Mouse (Mus musculus): ENCODE results near the gene 1500009L16Rik. TPM values are rescaled to one million over a fixed set of nuclear protein-coding genes. Genes with fewer than 3 reads are reported as not detected.

1500009L16Rik gene
- polyA plus RNA-seq, 1 experiment from 2014 or later = 59.2 TPM

DNA sequence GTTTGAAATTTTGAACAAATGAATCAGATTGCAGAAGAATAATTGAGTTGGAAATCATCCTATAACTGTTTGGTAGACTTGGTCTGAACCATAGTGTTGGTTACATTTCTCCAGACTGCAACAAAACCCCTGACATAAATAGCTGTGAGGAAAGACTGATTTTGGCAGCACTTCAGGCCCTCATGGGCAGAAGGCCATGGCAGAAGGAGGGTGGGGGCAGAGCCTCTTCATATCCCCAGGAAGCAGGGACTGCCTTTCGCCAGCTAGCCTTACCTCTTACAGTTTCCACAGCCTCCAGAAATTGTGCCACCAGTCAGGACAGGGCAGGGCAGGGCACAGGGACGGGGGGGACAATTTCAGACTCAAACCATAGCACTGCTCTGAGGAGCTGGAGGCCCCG is 22.0 kb downstream of the 1500009L16Rik start:
- Histone ChIP-seq H3K36me3 (ENCODE audit: control insufficient read depth, insufficient read depth) (no peaks in the 10 kb centered on the region), H3K4me2 (ENCODE audit: low read length) (no peak overlapping the region), H3K27ac (ENCODE audit: low read length) (no peak overlapping the region), H3K27me3 (replicated peaks; ENCODE audit: control insufficient read depth, insufficient read depth, low read length) (no peaks in the 10 kb centered on the region), H3K9me3 (ENCODE audit: control insufficient read depth, low read length) (no peaks in the 10 kb centered on the region), H3K9ac (replicated peaks; ENCODE audit: low read depth, low read length) (no peak overlapping the region), H3K4me1 (replicated peaks; ENCODE audit: control insufficient read depth, insufficient read depth, low read length) (no peaks in the 10 kb centered on the region), H3K4me3 (replicated peaks; ENCODE audit: low read length) (no peak overlapping the region)
- no peak for ATAC-seq
- WGBS = 77% methylated on average over 3 of the region's 3 CpGs

DNA sequence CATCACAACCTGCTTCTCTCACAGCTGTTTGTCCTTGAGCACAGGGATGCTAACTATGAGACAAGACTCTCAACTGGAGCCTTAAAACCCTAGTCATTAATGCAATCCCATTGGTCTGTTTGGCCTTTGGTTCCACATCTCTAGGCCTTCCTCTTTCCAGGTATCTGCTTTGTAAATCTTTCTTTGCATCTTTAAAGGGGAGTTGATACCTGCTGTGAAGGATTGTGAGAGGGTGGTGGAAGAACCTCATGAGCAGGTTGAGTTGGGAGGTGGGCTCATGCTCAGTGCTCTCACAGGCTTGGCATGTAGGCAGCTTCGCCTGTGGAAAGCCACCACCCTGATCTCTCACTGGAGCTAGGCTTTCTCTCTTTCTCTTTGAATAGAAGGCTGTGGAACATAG is 30.4 kb downstream of the 1500009L16Rik start:
- Histone ChIP-seq H3K27ac (ENCODE audit: low read length) (no peak overlapping the region), H3K27me3 (replicated peaks; ENCODE audit: control insufficient read depth, insufficient read depth, low read length) (no peaks in the 10 kb centered on the region), H3K9ac (replicated peaks; ENCODE audit: low read depth, low read length) (no peak overlapping the region), H3K4me1 (replicated peaks; ENCODE audit: control insufficient read depth, insufficient read depth, low read length) (no peaks in the 10 kb centered on the region), H3K4me3 (replicated peaks; ENCODE audit: low read length) (no peak overlapping the region), H3K4me2 (ENCODE audit: low read length) (no peak overlapping the region), H3K9me3 (ENCODE audit: control insufficient read depth, low read length) (no peaks in the 10 kb centered on the region), H3K36me3 (ENCODE audit: control insufficient read depth, insufficient read depth) (no peaks in the 10 kb centered on the region)
- WGBS = 65% methylated on average over 1 of the region's 1 CpGs
- ATAC-seq = no peak

DNA sequence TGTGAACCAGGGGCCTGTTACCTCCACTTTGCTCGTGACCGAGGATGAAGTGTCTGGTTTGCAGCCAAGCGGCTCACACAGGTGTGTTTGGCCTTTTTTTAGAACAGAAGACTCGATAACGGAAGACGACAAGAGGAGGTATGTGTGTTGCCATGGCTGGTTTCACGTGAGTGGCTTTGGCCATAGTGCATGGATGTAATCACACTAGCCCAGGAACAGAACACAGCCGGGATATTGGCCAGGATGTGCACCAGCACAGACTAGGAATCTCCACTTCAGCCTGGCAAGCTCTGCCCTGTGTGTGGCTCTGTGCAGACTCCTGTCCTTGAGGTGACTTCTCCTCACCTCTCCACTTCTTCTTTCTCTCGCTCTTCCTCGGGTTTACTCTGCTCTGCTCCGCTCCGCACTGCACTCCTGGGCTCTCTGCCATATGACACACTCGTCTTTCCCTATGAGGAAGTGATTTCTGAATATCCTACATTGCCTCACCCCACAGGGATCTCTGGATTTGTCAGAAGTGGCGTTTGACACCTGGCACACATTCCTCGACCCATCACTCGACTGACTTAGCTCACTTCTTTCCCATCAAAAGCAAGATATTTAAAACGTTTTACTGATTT is 34.8 kb downstream of the 1500009L16Rik start:
- no peak overlapping the region for H3K4me2 ChIP-seq (ENCODE audit: low read length)
- no peak overlapping the region for H3K27ac ChIP-seq (ENCODE audit: low read length)
- H3K4me3 ChIP-seq (replicated peaks; ENCODE audit: low read length) = no peak overlapping the region
- WGBS = 85% methylated on average over 17 of the region's 17 CpGs
- no peak for ATAC-seq
- H3K9ac ChIP-seq (replicated peaks; ENCODE audit: low read depth, low read length) = no peak overlapping the region
- H3K36me3 ChIP-seq (ENCODE audit: control insufficient read depth, insufficient read depth) = no peaks in the 10 kb centered on the region
- no peaks in the 10 kb centered on the region for H3K9me3 ChIP-seq (ENCODE audit: control insufficient read depth, low read length)
- peaks cover 4% of the 10 kb centered on the region; the same call in 1 of the 2 replicates for H3K4me1 ChIP-seq (replicated peaks; ENCODE audit: control insufficient read depth, insufficient read depth, low read length)
- H3K27me3 ChIP-seq (replicated peaks; ENCODE audit: control insufficient read depth, insufficient read depth, low read length) = no peaks in the 10 kb centered on the region

DNA sequence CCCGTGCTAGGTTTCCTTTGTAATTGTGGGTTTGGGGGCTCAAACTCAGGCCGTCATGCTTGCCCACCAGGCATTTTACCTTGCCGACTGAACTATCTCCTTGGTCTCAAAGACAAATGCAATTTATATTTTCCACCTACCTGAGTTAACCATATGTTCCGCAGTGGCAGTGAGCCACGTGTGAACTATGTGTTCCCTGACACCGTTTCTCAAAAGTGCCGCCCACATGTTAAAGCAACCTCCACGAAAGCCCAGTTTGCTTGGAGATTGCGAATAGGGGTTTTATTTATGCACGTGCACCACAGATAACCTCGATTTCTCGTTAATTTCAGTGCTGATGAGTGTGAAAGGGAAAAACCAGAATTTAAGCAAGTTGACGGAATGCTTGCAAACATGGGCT is 36.1 kb downstream of the 1500009L16Rik start:
- Histone ChIP-seq H3K4me3 (replicated peaks; ENCODE audit: low read length) (no peak overlapping the region), H3K4me1 (replicated peaks; ENCODE audit: control insufficient read depth, insufficient read depth, low read length) (peaks cover 4% of the 10 kb centered on the region; the same call in 1 of the 2 replicates), H3K9ac (replicated peaks; ENCODE audit: low read depth, low read length) (no peak overlapping the region), H3K27me3 (replicated peaks; ENCODE audit: control insufficient read depth, insufficient read depth, low read length) (no peaks in the 10 kb centered on the region), H3K27ac (ENCODE audit: low read length) (no peak overlapping the region), H3K9me3 (ENCODE audit: control insufficient read depth, low read length) (no peaks in the 10 kb centered on the region), H3K4me2 (ENCODE audit: low read length) (no peak overlapping the region), H3K36me3 (ENCODE audit: control insufficient read depth, insufficient read depth) (no peaks in the 10 kb centered on the region)
- WGBS = 70% methylated on average over 13 of the region's 13 CpGs
- ATAC-seq = no peak

DNA sequence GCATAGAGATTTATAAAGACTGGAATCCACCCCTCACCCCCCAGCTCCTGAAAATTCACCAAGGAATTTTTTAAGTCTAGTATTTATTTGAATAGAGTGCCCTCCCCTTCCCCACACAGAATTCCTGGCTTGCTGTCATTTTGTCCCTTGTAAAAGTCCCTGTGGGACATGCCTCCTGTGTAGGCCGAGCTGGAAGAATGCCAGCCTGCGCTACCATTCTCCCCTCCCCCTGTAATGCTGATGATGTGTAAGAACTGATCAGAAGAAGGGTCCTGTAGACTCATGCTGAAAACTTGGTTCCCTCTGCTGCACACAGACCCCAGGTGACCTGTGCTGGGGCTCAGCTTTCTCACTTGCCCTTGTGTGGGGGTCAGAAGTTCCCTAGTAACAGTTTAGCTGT is 37.9 kb downstream of the 1500009L16Rik start:
- no peak for ATAC-seq
- Histone ChIP-seq H3K36me3 (ENCODE audit: control insufficient read depth, insufficient read depth) (no peaks in the 10 kb centered on the region), H3K27me3 (replicated peaks; ENCODE audit: control insufficient read depth, insufficient read depth, low read length) (no peaks in the 10 kb centered on the region), H3K4me3 (replicated peaks; ENCODE audit: low read length) (no peak overlapping the region), H3K27ac (ENCODE audit: low read length) (no peak overlapping the region), H3K4me2 (ENCODE audit: low read length) (no peak overlapping the region), H3K9me3 (ENCODE audit: control insufficient read depth, low read length) (no peaks in the 10 kb centered on the region), H3K4me1 (replicated peaks; ENCODE audit: control insufficient read depth, insufficient read depth, low read length) (peaks cover 4% of the 10 kb centered on the region; the same call in 1 of the 2 replicates), H3K9ac (replicated peaks; ENCODE audit: low read depth, low read length) (no peak overlapping the region)
- 44% methylated on average over 2 of the region's 2 CpGs for whole genome bisulfite sequencing

DNA sequence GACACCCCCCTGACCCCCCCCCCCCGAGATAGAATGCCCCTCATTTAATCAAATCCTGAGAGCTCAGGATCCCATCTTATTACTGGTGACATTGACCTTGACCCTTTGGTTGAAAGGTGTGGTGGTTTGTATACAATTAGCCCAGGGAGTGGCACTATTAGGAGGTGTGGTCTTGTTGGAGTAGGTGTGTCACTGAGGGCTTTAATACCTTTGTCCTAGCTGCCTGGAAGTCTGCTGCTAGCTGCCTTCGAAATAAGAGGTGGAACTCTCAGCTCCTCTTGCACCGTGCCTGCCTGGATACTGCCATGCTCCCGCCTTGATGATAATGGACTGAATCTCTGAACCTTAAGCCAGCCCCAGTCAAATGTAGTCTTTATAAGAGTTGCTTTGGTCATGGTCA is 41.2 kb downstream of the 1500009L16Rik start:
- Histone ChIP-seq H3K9me3 (ENCODE audit: control insufficient read depth, low read length) (no peaks in the 10 kb centered on the region), H3K4me1 (replicated peaks; ENCODE audit: control insufficient read depth, insufficient read depth, low read length) (peaks cover 3% of the 10 kb centered on the region; the same call in 1 of the 2 replicates), H3K4me3 (replicated peaks; ENCODE audit: low read length) (no peak overlapping the region), H3K27me3 (replicated peaks; ENCODE audit: control insufficient read depth, insufficient read depth, low read length) (no peaks in the 10 kb centered on the region), H3K36me3 (ENCODE audit: control insufficient read depth, insufficient read depth) (no peaks in the 10 kb centered on the region), H3K4me2 (ENCODE audit: low read length) (no peak overlapping the region), H3K9ac (replicated peaks; ENCODE audit: low read depth, low read length) (no peak overlapping the region), H3K27ac (ENCODE audit: low read length) (no peak overlapping the region)
- 92% methylated on average over 4 of the region's 4 CpGs for WGBS
- ATAC-seq = no peak

DNA sequence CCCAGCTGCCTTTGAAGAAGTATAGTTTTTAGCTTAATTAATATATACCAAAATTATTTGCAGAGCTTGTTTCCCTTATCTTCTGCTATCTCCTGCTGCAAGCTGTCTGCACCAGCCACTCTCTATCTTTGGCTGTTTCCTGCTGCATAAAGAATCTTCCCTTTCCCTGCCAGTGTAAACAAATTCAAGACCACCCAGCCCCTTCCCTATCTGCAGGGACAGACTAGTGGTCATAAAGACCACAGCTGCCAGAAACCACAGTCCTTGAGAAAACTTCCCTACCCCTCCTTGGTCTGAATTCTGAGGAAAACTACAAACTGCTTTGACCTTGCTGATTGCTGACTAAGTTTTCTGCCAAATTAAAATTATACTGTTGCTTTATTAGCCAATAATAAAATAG is 44.2 kb downstream of the 1500009L16Rik start:
- no peak overlapping the region for H3K4me2 ChIP-seq (ENCODE audit: low read length)
- no peaks in the 10 kb centered on the region for H3K9me3 ChIP-seq (ENCODE audit: control insufficient read depth, low read length)
- no peak overlapping the region for H3K27ac ChIP-seq (ENCODE audit: low read length)
- H3K4me3 ChIP-seq (replicated peaks; ENCODE audit: low read length) = no peak overlapping the region
- no peak for ATAC-seq
- no peaks in the 10 kb centered on the region for H3K4me1 ChIP-seq (replicated peaks; ENCODE audit: control insufficient read depth, insufficient read depth, low read length)
- no peak overlapping the region for H3K9ac ChIP-seq (replicated peaks; ENCODE audit: low read depth, low read length)
- H3K36me3 ChIP-seq (ENCODE audit: control insufficient read depth, insufficient read depth) = no peaks in the 10 kb centered on the region
- H3K27me3 ChIP-seq (replicated peaks; ENCODE audit: control insufficient read depth, insufficient read depth, low read length) = no peaks in the 10 kb centered on the region

DNA sequence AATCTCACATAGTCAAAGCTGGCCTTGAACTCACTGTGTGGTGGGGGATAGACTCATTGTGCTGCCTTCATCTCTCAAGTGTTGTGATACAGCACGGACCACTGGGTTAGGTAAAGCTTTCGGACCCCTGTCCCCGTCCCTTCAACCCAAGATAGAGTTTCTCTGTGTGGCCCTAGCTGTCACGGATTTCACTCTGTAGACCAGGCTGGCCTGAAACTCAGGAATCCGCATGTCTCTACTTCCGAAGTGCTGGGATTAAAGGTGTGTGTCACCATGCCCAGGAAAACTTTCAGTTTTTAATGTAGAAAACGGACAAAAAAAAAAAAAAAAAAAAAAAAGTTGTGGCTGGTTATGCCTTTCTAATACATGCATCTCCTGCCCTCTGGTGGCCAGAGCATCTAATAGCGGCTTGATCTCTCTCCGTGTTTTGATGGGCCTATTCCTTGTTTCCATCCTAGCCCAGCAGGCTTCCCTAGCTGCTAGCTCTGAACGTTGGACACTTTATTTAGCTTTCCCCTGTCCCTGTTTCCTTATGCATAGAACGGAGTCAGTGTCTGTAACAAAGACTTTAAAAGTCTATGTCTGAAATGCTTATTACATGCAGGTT is 53.7 kb downstream of the 1500009L16Rik start:
- no peak overlapping the region for H3K4me3 ChIP-seq (replicated peaks; ENCODE audit: low read length)
- no peaks in the 10 kb centered on the region for H3K9me3 ChIP-seq (ENCODE audit: control insufficient read depth, low read length)
- H3K36me3 ChIP-seq (ENCODE audit: control insufficient read depth, insufficient read depth) = no peaks in the 10 kb centered on the region
- peak; percentile 12; the same call in 1 of the 2 replicates for ATAC-seq
- no peaks in the 10 kb centered on the region for H3K27me3 ChIP-seq (replicated peaks; ENCODE audit: control insufficient read depth, insufficient read depth, low read length)
- H3K4me2 ChIP-seq (ENCODE audit: low read length) = no peak overlapping the region
- no peak overlapping the region for H3K27ac ChIP-seq (ENCODE audit: low read length)
- H3K9ac ChIP-seq (replicated peaks; ENCODE audit: low read depth, low read length) = no peak overlapping the region
- no peaks in the 10 kb centered on the region for H3K4me1 ChIP-seq (replicated peaks; ENCODE audit: control insufficient read depth, insufficient read depth, low read length)
- 44% methylated on average over 11 of the region's 11 CpGs for WGBS

DNA sequence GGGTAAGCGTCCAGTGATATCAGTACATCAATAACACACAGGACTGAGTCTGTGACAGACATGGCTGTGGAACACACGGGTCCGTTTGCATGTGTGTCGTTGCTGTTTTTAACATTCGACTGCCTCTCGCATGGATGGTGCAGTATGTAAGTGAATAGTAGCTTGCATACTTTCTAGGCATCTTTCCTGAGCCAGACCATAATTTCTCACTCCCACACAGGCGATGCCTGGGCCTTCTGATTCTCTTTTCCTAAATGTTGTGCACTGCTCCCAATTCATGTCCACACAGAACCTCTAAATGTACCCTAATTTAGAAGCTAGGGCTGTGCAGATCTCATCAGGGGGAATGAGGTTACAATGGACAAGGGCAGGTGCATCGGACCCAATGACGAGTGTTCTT is 54.6 kb downstream of the 1500009L16Rik start:
- H3K4me2 ChIP-seq (ENCODE audit: low read length) = no peak overlapping the region
- H3K27ac ChIP-seq (ENCODE audit: low read length) = no peak overlapping the region
- H3K9ac ChIP-seq (replicated peaks; ENCODE audit: low read depth, low read length) = no peak overlapping the region
- no peaks in the 10 kb centered on the region for H3K9me3 ChIP-seq (ENCODE audit: control insufficient read depth, low read length)
- no peak for ATAC-seq
- H3K36me3 ChIP-seq (ENCODE audit: control insufficient read depth, insufficient read depth) = no peaks in the 10 kb centered on the region
- no peaks in the 10 kb centered on the region for H3K27me3 ChIP-seq (replicated peaks; ENCODE audit: control insufficient read depth, insufficient read depth, low read length)
- H3K4me3 ChIP-seq (replicated peaks; ENCODE audit: low read length) = no peak overlapping the region
- H3K4me1 ChIP-seq (replicated peaks; ENCODE audit: control insufficient read depth, insufficient read depth, low read length) = no peaks in the 10 kb centered on the region
- 87% methylated on average over 9 of the region's 9 CpGs for WGBS

Data from forebrain, embryonic 16.5 days (tissue).